Mouse (Mus musculus) embryonic fibroblast, embryonic 13.5 days (primary cell): Measurements from ENCODE around the gene Hoxa13. TPM values are rescaled to one million over a fixed set of nuclear protein-coding genes. Genes with fewer than 3 reads are reported as not detected.

Experiments used
- H3K27ac ChIP-seq: 2 replicates; pipeline ENCODE4 v1.5.1; 2012; ENCODE audit warnings: low read length, control low read depth, inconsistent platforms; ENCODE audit not compliant: insufficient read depth
- H3K4me1 ChIP-seq: 2 replicates; pipeline ENCODE4 v1.6.1; 2011; ENCODE audit warnings: low read length; ENCODE audit not compliant: control insufficient read depth, insufficient read depth
- H3K4me3 ChIP-seq: 2 replicates; pipeline ENCODE4 v1.5.1; 2011; ENCODE audit warnings: mild to moderate bottlenecking, control low read depth, low read length; ENCODE audit not compliant: insufficient read depth
- CTCF ChIP-seq: IDR thresholded peaks from 2 replicates; pipeline ENCODE4 v1.5.1; 2011; ENCODE audit warnings: mild to moderate bottlenecking, control low read depth, low read length, moderate library complexity, borderline replicate concordance; ENCODE audit not compliant: insufficient read depth
- POLR2A ChIP-seq: IDR thresholded peaks from 2 replicates; pipeline ENCODE4 v1.6.1; 2011; ENCODE audit warnings: low read depth, mild to moderate bottlenecking, control low read depth, low read length, moderate library complexity
- polyA plus RNA-seq: library from polyadenylated mRNA; stranded (reverse); fragments of >200 nt; gene quantifications from 2 replicates; pipeline ENCODE4 v1.2.4, GENCODE M21; 2011; ENCODE audit warnings: low read depth; ENCODE audit not compliant: missing spikeins, insufficient read length

Hoxa13 gene
- polyA plus RNA-seq, 1 experiment, result 5.0 TPM

DNA sequence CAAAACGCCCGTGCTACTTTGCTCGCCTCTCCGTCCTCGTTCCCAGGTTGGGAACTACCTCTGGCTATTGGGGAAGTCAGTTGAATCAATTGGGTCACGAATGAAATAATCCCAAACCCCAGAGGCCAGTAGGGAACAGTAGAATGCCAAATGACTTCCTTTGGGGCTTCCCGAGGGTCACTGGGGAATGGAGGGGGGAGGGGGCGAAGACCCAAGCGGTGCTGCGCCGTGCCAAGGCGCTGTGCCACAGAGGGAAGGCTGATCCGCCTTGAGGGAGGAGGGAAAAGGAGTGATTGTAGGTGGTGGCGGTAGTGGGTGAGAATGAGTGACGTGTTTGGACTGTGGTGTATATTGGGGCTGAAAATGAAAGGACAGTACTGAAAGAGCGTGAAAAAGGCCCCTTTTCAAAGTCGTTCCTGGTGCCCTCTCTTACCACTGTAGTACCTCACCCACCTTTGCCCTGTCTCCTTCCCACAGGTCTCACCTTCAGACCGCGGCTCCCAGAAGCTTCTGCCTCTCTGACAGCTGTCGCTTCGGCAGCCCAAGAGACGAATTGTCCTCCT lies 48.0 kb downstream of the Hoxa13 start:
- TF ChIP-seq POLR2A, result 0 out of 2 replicates have a peak, but pooled peaks have one; percentile 16
- no peak for TF ChIP-seq CTCF
- Histone ChIP-seq H3K4me1 (no peaks in the 10 kb centered on the region), H3K27ac (peak overlapping the region; percentile 75), H3K4me3 (peak overlapping the region; percentile 71)

GRCm38 (mm10) chr6:52211961-52212360 lies 48.7 kb downstream of the Hoxa13 start:
- H3K27ac ChIP-seq, result 0 out of 2 replicates have a peak overlapping the region, but pooled peaks have one; percentile 75
- H3K4me1 ChIP-seq, result no peaks in the 10 kb centered on the region
- H3K4me3 ChIP-seq, result peak overlapping the region; percentile 71
- TF ChIP-seq POLR2A (no peak; the same call in 1 of the 2 replicates), CTCF (no peak)

- Histone ChIP-seq H3K4me3 (peak overlapping the region; percentile 71), H3K4me1 (no peaks in the 10 kb centered on the region), H3K27ac (no peak overlapping the region)
- peak; percentile 53; the same call in 1 of the 2 replicates for TF ChIP-seq CTCF
- TF ChIP-seq POLR2A, result peak; percentile 41; the same call in 1 of the 2 replicates
Observed at GRCm38 (mm10) chr6:52211170-52211935, 49.3 kb downstream of the Hoxa13 start.

DNA sequence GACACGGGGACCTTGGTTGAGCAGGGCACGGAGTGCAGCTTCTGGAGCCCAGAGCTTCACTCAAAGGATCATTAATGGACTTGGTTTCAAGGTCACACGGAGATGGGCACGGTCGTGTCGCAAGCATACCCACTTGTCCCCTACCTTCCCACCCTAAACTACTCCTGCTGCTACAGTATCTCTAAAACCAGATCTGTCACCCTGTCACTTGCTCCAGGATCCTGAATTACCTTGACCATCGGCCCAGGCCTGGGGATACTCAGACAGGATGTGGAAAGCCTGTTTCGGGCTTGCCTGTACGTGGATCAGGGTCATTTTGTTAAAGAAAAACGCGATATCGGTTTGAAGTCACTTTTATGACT lies 51.0 kb downstream of the Hoxa13 start:
- peak overlapping the region; percentile 33 for H3K4me3 ChIP-seq
- no peaks in the 10 kb centered on the region for H3K4me1 ChIP-seq
- no peak overlapping the region for H3K27ac ChIP-seq
- TF ChIP-seq CTCF, result no peak
- TF ChIP-seq POLR2A, result no peak

DNA sequence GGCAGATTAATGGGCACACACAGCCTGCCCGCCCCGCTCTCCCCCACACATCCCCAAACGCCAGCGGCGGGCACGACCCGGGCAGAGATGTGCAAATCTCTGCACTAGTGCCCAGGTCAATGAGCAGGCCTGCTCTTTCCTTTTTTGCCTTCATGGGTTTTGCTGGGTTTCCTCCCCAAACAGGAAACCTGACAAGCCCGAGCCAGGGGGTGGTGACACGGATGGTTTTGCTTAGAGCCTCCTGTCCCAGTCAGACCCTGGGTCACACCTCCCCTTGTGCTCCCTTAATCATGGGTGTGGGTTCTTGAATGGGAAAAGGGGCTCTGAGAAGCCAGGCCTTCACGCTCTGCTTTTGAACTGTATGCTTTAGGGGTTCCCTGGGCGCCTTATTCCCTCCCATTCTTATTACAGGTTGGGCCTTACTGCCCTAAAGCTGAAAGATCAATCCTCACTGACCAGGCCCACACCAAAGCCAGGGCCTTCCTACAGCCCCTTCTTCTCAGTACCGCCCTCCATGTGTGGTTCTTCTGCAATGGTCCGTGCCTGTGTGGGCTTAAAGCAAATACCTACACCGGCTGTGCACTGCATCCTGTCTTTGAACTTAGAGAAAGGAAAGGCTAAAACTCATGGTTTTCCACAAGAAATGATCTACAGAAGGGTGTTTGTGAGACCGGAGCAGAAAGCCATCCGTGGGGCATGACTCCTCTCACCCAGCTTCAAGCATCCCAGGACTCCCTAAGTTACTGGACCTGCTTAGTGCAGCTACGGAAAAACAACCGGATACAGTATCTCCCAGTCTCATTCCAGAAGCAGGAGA lies 51.6 kb downstream of the Hoxa13 start:
- H3K4me1 ChIP-seq, result no peaks in the 10 kb centered on the region
- no peak overlapping the region; the same call in 1 of the 2 replicates for H3K27ac ChIP-seq
- H3K4me3 ChIP-seq, result peak overlapping the region; percentile 33
- TF ChIP-seq CTCF, result no peak
- TF ChIP-seq POLR2A, result no peak

DNA sequence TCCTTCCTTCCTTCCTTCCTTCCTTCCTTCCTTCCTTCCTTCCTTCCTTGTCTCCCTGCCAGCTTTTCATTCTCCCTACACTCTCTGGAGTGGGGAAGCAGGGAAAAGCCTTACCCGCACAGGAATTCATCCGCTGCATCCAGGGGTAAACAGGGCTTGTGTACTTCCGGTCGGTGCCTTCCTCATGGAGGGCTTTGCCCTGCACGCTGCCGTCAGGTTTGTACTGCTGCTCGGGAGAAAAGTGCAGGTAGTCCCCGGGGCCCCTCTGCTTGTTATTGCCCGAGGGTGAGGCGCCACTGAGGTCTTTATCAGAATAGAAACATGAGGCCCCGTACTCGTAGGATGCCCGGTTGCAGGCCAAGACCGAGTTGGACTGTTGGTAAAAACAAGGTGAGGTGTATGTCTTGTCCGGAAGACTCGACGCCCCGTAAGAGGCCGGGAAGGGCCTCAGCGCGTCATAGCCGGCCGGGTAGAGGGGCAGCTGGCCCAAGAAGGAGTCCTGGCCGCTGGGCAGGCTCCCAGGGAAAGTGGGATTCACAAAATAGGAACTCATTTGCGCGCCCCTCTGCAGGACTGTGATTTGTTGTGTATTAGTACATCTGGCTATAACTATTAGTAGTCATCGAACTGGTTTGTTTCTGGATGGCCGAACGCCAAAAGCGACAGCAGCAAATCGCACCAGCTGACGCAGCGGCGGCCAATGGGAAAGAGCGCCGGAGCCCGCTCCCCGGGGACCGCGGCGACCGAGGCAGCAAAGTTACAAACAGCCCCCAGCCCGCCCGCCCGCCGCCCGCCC lies 52.4 kb downstream of the Hoxa13 start, which contains the start of gene Hoxa6:
Hoxa6 (minus strand) TSS at position 651 of the 796 bp plus-strand sequence.
- TF ChIP-seq POLR2A, result no peak
- no peak for TF ChIP-seq CTCF
- H3K4me3 ChIP-seq, result peak within 1 kb of the TSS; percentile 33
- H3K4me1 ChIP-seq, result no peaks in the 10 kb centered on the region
- no peak within 1 kb of the TSS; the same call in 1 of the 2 replicates for H3K27ac ChIP-seq

Other genes starting within 250 kb of the Hoxa13 start
- gene Skap2, start 248.3 kb downstream of the Hoxa13 start, polyA plus RNA-seq, result 57.3 and 59.1 TPM in 2 replicates
- 2.4 and 3.0 TPM in 2 replicates for gene Hoxa1, start 102.6 kb downstream of the Hoxa13 start, polyA plus RNA-seq
- gene Hoxa2, start 96.0 kb downstream of the Hoxa13 start, polyA plus RNA-seq, result 4.3 and 4.8 TPM in 2 replicates
- 0.23 TPM in 1 of 2 replicates, not detected in the other for gene 5730596B20Rik, start 83.4 kb downstream of the Hoxa13 start, polyA plus RNA-seq
- gene Hoxa4, start 69.1 kb downstream of the Hoxa13 start, polyA plus RNA-seq, result 3.0 and 4.2 TPM in 2 replicates
- gene Hoxa5, start 56.3 kb downstream of the Hoxa13 start, polyA plus RNA-seq, result 11.9 and 18.6 TPM in 2 replicates
- 2.8 and 4.2 TPM in 2 replicates for gene Hoxa6, start 52.2 kb downstream of the Hoxa13 start, polyA plus RNA-seq
- gene Hoxa3, start 47.5 kb downstream of the Hoxa13 start, polyA plus RNA-seq, result 10.2 and 13.5 TPM in 2 replicates
- gene Gm28308, start 47.5 kb downstream of the Hoxa13 start, polyA plus RNA-seq, result 0.89 TPM in 1 of 2 replicates, not detected in the other
- 15.8 and 21.6 TPM in 2 replicates for gene Hoxa7, start 39.0 kb downstream of the Hoxa13 start, polyA plus RNA-seq
- gene Hoxa9, start 29.8 kb downstream of the Hoxa13 start, polyA plus RNA-seq, result 9.9 and 13.6 TPM in 2 replicates
- 12.1 and 18.2 TPM in 2 replicates for gene Hoxa10, start 20.0 kb downstream of the Hoxa13 start, polyA plus RNA-seq
- gene Hoxa11, start 15.1 kb downstream of the Hoxa13 start, polyA plus RNA-seq, result 5.1 and 9.2 TPM in 2 replicates
- gene Evx1, start 52.6 kb upstream of the Hoxa13 start, polyA plus RNA-seq, result not detected in 2 replicates